Mouse (Mus musculus) kidney, adult 2 months (tissue): ENCODE measurements around the gene Sfrp5.
A peak's percentile ranks its signal among the peaks of the same experiment; 100 is the strongest.

Experiments
- CTCF ChIP-seq: fragments of 200-500 bp; conservative IDR thresholded peaks from 2 replicates; pipeline ENCODE4 v1.5.1; 2011; ENCODE audit warnings: low read depth, mild to moderate bottlenecking, control low read depth, low read length, moderate library complexity, mixed read lengths; ENCODE audit not compliant: insufficient read depth, insufficient read length
- POLR2A ChIP-seq: fragments of 200-500 bp; IDR thresholded peaks from one replicate; pipeline ENCODE4 v1.6.1; 2011; ENCODE audit warnings: low read depth, low read length, control low read depth

GRCm38 (mm10) chr19:42182673-42183072 lies 19.4 kb downstream of the Sfrp5 start:
- TF ChIP-seq CTCF (peak; percentile 40), POLR2A (no peak)
